Mouse (Mus musculus): Measurements from ENCODE around the gene Unc5a. TPM values are rescaled to one million over a fixed set of nuclear protein-coding genes. Genes with fewer than 3 reads are reported as not detected.

Unc5a gene
- total and polyA plus RNA-seq, 3 experiments, result 0.17 TPM; not detected in 2

DNA sequence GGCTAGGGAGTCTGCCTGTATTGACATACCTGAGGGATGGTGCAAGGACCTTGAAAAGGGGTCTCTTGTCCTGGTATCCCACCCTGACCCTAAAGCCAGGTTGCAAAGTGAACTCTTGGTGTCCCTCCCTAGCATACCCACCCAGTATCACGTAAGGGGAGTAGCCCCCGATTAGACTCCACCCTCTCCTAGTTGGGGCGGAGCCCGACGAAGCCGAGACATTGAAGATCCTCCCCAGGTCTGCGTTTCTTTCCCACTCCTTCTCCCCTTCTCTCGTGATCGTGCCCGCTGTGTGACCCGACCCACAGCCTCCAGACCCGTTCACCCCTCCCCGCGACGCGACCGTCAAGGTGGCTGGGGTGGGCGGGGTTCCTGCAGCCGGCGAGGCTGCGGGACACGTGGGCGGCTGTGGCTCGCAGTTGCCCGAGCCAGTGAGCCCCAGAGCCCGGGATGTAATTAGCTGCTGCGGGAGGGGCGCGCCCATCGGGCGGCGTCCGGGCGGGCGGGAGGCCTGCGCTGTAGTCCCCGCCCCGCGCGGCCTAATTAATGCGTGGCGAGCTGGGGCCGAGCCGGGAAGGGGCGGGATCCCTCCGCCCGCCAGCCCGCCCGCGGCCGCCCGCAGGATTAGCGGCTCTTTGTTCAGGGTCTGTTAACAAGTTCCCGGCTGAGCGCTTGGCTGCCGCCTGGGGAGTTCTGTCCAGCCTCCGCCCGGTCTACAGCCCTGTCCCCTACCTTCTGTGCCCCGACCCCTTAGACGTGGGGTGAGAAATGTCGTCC is 6.7 kb downstream of the Unc5a start:
- Histone ChIP-seq H3K27me3 (replicated peaks) (peaks cover 96% of the 10 kb centered on the region), H3K4me1 (ENCODE audit: control insufficient read depth in 1 of 2, insufficient read depth in 2 of 2) (no peaks in the 10 kb centered on the region), H3K4me3 (replicated peaks in 1 of 3; ENCODE audit: low read depth in 2 of 3, low read length in 2 of 3, poor library complexity in 1 of 3) (peak overlapping the region in 1 of 3 experiments; percentile 14), H3K36me3 (replicated peaks in 1 of 2; ENCODE audit: control insufficient read depth in 1 of 2, insufficient read depth in 1 of 2, low read length in 1 of 2) (no peaks in the 10 kb centered on the region), H3K4me2 (ENCODE audit: insufficient read depth, low read depth, poor library complexity, severe bottlenecking) (peak overlapping the region; percentile 39), H3K27ac (ENCODE audit: insufficient read depth, low read depth) (no peak overlapping the region), H3K79me2 (replicated peaks; ENCODE audit: control insufficient read depth, extremely low read depth, insufficient read depth, poor library complexity, severe bottlenecking) (no peaks in the 10 kb centered on the region), H3K9ac (ENCODE audit: insufficient read depth, low read depth) (no peak overlapping the region), H3K9me3 (replicated peaks; ENCODE audit: low read length) (no peaks in the 10 kb centered on the region)
- no peak for DNase-seq (ENCODE audit: extremely low read depth)
- dilution Hi-C loops (cut with MboI; ENCODE audit: extremely low pct_ligation_motif_present, extremely low pct_unique_long_range_greater_than_20kb, low sequenced_read_pairs), result no loop called here
- TF ChIP-seq MXI1 (IDR thresholded peaks at IDR 0.05; ENCODE audit: low read depth, low read length) (peak; percentile 59; the same call in 1 of the 2 replicates), IRF4 (IDR thresholded peaks at IDR 0.05; ENCODE audit: low read depth, low read length) (no peak), E2F4 (IDR thresholded peaks at IDR 0.05; ENCODE audit: insufficient replicate concordance, low read depth, low read length) (no peak)
- in situ Hi-C loops (cut with MboI; ENCODE audit: low pct_ligation_motif_present, low pct_unique_long_range_greater_than_20kb, low sequenced_read_pairs), result loop anchor here (5.0 kb wide), 1 partner anchor 149 kb away; no protein-coding TSS in a partner anchor

DNA sequence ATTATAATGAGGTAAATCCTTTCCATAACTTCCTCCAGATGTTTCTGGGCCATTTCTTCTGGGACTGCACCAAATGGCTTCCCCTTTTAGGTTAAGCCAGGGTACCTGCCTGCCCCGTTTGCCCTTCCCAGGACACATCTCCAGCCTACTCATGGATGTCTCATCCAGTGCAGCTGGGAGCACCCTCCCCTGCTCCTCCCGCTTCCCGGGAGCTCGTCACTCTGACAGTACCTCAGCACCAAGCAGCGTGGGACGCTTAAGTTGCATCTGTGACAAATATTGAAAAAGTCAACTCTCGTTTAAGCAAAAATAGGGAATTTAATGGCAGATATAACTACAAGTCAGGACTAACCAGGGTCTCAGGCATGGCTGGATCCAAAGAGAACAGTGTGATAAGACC is 8.1 kb downstream of the Unc5a start:
- no peak overlapping the region for H3K4me3 ChIP-seq (replicated peaks in 1 of 3; ENCODE audit: low read depth in 2 of 3, low read length in 2 of 3, poor library complexity in 1 of 3)
- H3K36me3 ChIP-seq (replicated peaks in 1 of 2; ENCODE audit: control insufficient read depth in 1 of 2, insufficient read depth in 1 of 2, low read length in 1 of 2), result no peaks in the 10 kb centered on the region
- no peaks in the 10 kb centered on the region for H3K79me2 ChIP-seq (replicated peaks; ENCODE audit: control insufficient read depth, extremely low read depth, insufficient read depth, poor library complexity, severe bottlenecking)
- no peak for DNase-seq (ENCODE audit: extremely low read depth)
- no peak overlapping the region for H3K4me2 ChIP-seq (ENCODE audit: insufficient read depth, low read depth, poor library complexity, severe bottlenecking)
- no peak overlapping the region for H3K9ac ChIP-seq (ENCODE audit: insufficient read depth, low read depth)
- peaks cover 97% of the 10 kb centered on the region for H3K27me3 ChIP-seq (replicated peaks)
- no peaks in the 10 kb centered on the region for H3K9me3 ChIP-seq (replicated peaks; ENCODE audit: low read length)
- in situ Hi-C loops (cut with MboI; ENCODE audit: low pct_ligation_motif_present, low pct_unique_long_range_greater_than_20kb, low sequenced_read_pairs), result loop anchor here (5.0 kb wide), 1 partner anchor 150 kb away; no protein-coding TSS in a partner anchor
- H3K27ac ChIP-seq (ENCODE audit: insufficient read depth, low read depth), result no peak overlapping the region
- TF ChIP-seq ZC3H11A (IDR thresholded peaks at IDR 0.05; ENCODE audit: low read depth, low read length), result no peak
- TF ChIP-seq NRF1 (IDR thresholded peaks at IDR 0.05; ENCODE audit: low read depth, low read length), result no peak
- no peak for TF ChIP-seq MXI1 (IDR thresholded peaks at IDR 0.05; ENCODE audit: low read depth, low read length)
- no peak for TF ChIP-seq SMC3 (IDR thresholded peaks at IDR 0.05; ENCODE audit: low read depth, low read length)
- TF ChIP-seq SIN3A (IDR thresholded peaks at IDR 0.05; ENCODE audit: low read length), result no peak
- no peak for TF ChIP-seq CTCF (conservative IDR thresholded peaks at IDR 0.05 in 1 of 2, IDR thresholded peaks at IDR 0.05 in 1 of 2; ENCODE audit: low read depth in 2 of 2, low read length in 2 of 2)
- no peak for TF ChIP-seq ELF1 (IDR thresholded peaks at IDR 0.05; ENCODE audit: low read depth, low read length)
- no peak for TF ChIP-seq GABPA (IDR thresholded peaks at IDR 0.05; ENCODE audit: insufficient replicate concordance, low read depth, low read length)
- TF ChIP-seq POLR2AphosphoS2 (IDR thresholded peaks at IDR 0.05; ENCODE audit: low read depth, low read length), result no peak
- TF ChIP-seq ZMIZ1 (IDR thresholded peaks at IDR 0.05; ENCODE audit: low read depth, low read length), result no peak
- TF ChIP-seq TBP (conservative IDR thresholded peaks at IDR 0.05; ENCODE audit: low read depth, low read length), result no peak
- no peak for TF ChIP-seq NELFE (IDR thresholded peaks at IDR 0.05; ENCODE audit: low read depth, low read length)
- no peak for TF ChIP-seq MYC (IDR thresholded peaks at IDR 0.05; ENCODE audit: low read depth, low read length)
- no peak for TF ChIP-seq BHLHE40 (IDR thresholded peaks at IDR 0.05; ENCODE audit: low read depth, low read length)
- TF ChIP-seq USF2 (conservative IDR thresholded peaks at IDR 0.05; ENCODE audit: low read depth, low read length), result no peak
- no peak for TF ChIP-seq PAX5 (IDR thresholded peaks at IDR 0.05; ENCODE audit: low read length)
- TF ChIP-seq E2F4 (IDR thresholded peaks at IDR 0.05; ENCODE audit: insufficient replicate concordance, low read depth, low read length), result no peak
- TF ChIP-seq RCOR1 (conservative IDR thresholded peaks at IDR 0.05; ENCODE audit: low read depth, low read length), result no peak
- H3K4me1 ChIP-seq (ENCODE audit: control insufficient read depth in 1 of 2, insufficient read depth in 2 of 2), result no peaks in the 10 kb centered on the region
- dilution Hi-C loops (cut with MboI; ENCODE audit: extremely low pct_ligation_motif_present, extremely low pct_unique_long_range_greater_than_20kb, low sequenced_read_pairs), result no loop called here

All from CH12.LX (cell line).